Mouse (Mus musculus) stomach, postnatal 0 days (tissue): ENCODE results near the gene Zfp865.

Experiments
- CTCF ChIP-seq: IDR thresholded peaks from 2 replicates; pipeline ENCODE4 v1.5.1; 2016; ENCODE audit warnings: antibody characterized with exemption, low read depth, mild to moderate bottlenecking, moderate library complexity
- EP300 ChIP-seq: optimal IDR thresholded peaks from 2 replicates; pipeline ENCODE3; 2016; ENCODE audit warnings: antibody characterized with exemption

DNA sequence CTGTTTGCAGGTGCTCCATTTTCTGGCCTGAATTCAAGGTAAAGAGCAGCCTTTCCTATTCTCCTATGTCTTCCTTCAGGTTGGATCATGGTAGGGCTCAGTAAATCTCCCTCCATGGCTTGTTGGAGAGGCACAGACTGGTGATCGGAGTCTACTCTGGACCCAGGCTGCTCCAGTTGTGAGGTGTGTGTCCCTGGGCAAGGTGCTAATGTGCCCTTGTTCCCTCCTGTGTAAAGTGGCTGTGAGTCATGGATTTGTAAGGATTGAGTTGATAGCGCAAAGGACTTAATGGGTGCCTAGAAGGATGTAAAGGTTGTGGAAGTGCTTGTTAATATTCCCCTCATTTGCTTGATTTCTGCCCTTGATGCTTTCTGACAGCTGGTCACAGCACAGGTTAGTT lies 61.8 kb downstream of the Zfp865 start:
- TF ChIP-seq CTCF (no peak), EP300 (no peak)
